Mouse (Mus musculus): Measurements from ENCODE around the gene H2-T23. TPM values are rescaled to one million over a fixed set of nuclear protein-coding genes. Genes with fewer than 3 reads are reported as not detected.

The H2-T23 gene
- polyA plus RNA-seq, 1 experiment from 2014 or later, result 3.7 TPM

GRCm38 (mm10) chr17:36025901-36026300 lies 6.8 kb downstream of the H2-T23 start:
- 73% methylated on average over 4 of the region's 4 CpGs for WGBS
- ATAC-seq (ENCODE audit: low FRiP score, low TSS enrichment), result no peak
- no peak overlapping the region for H3K27ac ChIP-seq (ENCODE audit: low read depth, low read length)

GRCm38 (mm10) chr17:36025197-36025596 lies 7.5 kb downstream of the H2-T23 start:
- no peak for ATAC-seq (ENCODE audit: low FRiP score, low TSS enrichment)
- Histone ChIP-seq H3K9me3 (ENCODE audit: control insufficient read depth, low read length) (no peaks in the 10 kb centered on the region), H3K4me3 (ENCODE audit: low read length) (no peak overlapping the region), H3K36me3 (ENCODE audit: control insufficient read depth, insufficient read depth, low read length) (no peaks in the 10 kb centered on the region), H3K4me1 (ENCODE audit: control insufficient read depth, insufficient read depth, low read length) (peaks cover 6% of the 10 kb centered on the region), H3K9ac (ENCODE audit: low read depth, low read length) (no peak overlapping the region), H3K27ac (ENCODE audit: low read depth, low read length) (no peak overlapping the region), H3K27me3 (ENCODE audit: control insufficient read depth, insufficient read depth, low read length) (no peaks in the 10 kb centered on the region), H3K4me2 (replicated peaks; ENCODE audit: low read depth, low read length) (no peak overlapping the region)
- 78% methylated on average over 5 of the region's 5 CpGs for WGBS

More at GRCm38 (mm10) chr17:36025901-36026300, 6.8 kb downstream of the H2-T23 start:
- Histone ChIP-seq H3K27me3 (ENCODE audit: control insufficient read depth, insufficient read depth, low read length) (no peaks in the 10 kb centered on the region), H3K9ac (ENCODE audit: low read depth, low read length) (no peak overlapping the region), H3K9me3 (ENCODE audit: control insufficient read depth, low read length) (no peaks in the 10 kb centered on the region), H3K4me3 (ENCODE audit: low read length) (no peak overlapping the region), H3K36me3 (ENCODE audit: control insufficient read depth, insufficient read depth, low read length) (no peaks in the 10 kb centered on the region), H3K4me1 (ENCODE audit: control insufficient read depth, insufficient read depth, low read length) (peaks cover 6% of the 10 kb centered on the region), H3K4me2 (replicated peaks; ENCODE audit: low read depth, low read length) (no peak overlapping the region)

GRCm38 (mm10) chr17:36023710-36024654 lies 8.7 kb downstream of the H2-T23 start:
- H3K36me3 ChIP-seq (ENCODE audit: control insufficient read depth, insufficient read depth, low read length), result no peaks in the 10 kb centered on the region
- H3K4me3 ChIP-seq (ENCODE audit: low read length), result no peak overlapping the region
- ATAC-seq (ENCODE audit: low FRiP score, low TSS enrichment), result no peak
- H3K27ac ChIP-seq (ENCODE audit: low read depth, low read length), result 0 out of 2 replicates have a peak overlapping the region, but pooled peaks have one; percentile 7
- WGBS, result 48% methylated on average over 9 of the region's 9 CpGs
- H3K9ac ChIP-seq (ENCODE audit: low read depth, low read length), result no peak overlapping the region
- H3K27me3 ChIP-seq (ENCODE audit: control insufficient read depth, insufficient read depth, low read length), result no peaks in the 10 kb centered on the region
- H3K4me2 ChIP-seq (replicated peaks; ENCODE audit: low read depth, low read length), result no peak overlapping the region; the same call in 1 of the 2 replicates
- H3K9me3 ChIP-seq (ENCODE audit: control insufficient read depth, low read length), result no peaks in the 10 kb centered on the region
- H3K4me1 ChIP-seq (ENCODE audit: control insufficient read depth, insufficient read depth, low read length), result peaks cover 6% of the 10 kb centered on the region

GRCm38 (mm10) chr17:36022922-36023321 lies 9.7 kb downstream of the H2-T23 start:
- Histone ChIP-seq H3K4me2 (replicated peaks; ENCODE audit: low read depth, low read length) (no peak overlapping the region), H3K9me3 (ENCODE audit: control insufficient read depth, low read length) (no peaks in the 10 kb centered on the region), H3K4me3 (ENCODE audit: low read length) (no peak overlapping the region), H3K27ac (ENCODE audit: low read depth, low read length) (no peak overlapping the region), H3K9ac (ENCODE audit: low read depth, low read length) (no peak overlapping the region), H3K27me3 (ENCODE audit: control insufficient read depth, insufficient read depth, low read length) (no peaks in the 10 kb centered on the region), H3K36me3 (ENCODE audit: control insufficient read depth, insufficient read depth, low read length) (no peaks in the 10 kb centered on the region), H3K4me1 (ENCODE audit: control insufficient read depth, insufficient read depth, low read length) (peaks cover 6% of the 10 kb centered on the region)
- WGBS, result 87% methylated on average over 6 of the region's 6 CpGs
- no peak for ATAC-seq (ENCODE audit: low FRiP score, low TSS enrichment)

GRCm38 (mm10) chr17:36022098-36022497 lies 10.6 kb downstream of the H2-T23 start:
- Histone ChIP-seq H3K4me2 (replicated peaks; ENCODE audit: low read depth, low read length) (no peak overlapping the region), H3K36me3 (ENCODE audit: control insufficient read depth, insufficient read depth, low read length) (no peaks in the 10 kb centered on the region), H3K9ac (ENCODE audit: low read depth, low read length) (no peak overlapping the region), H3K9me3 (ENCODE audit: control insufficient read depth, low read length) (no peaks in the 10 kb centered on the region), H3K4me3 (ENCODE audit: low read length) (no peak overlapping the region), H3K4me1 (ENCODE audit: control insufficient read depth, insufficient read depth, low read length) (peaks cover 6% of the 10 kb centered on the region), H3K27ac (ENCODE audit: low read depth, low read length) (no peak overlapping the region), H3K27me3 (ENCODE audit: control insufficient read depth, insufficient read depth, low read length) (no peaks in the 10 kb centered on the region)
- no peak for ATAC-seq (ENCODE audit: low FRiP score, low TSS enrichment)
- WGBS, result 95% methylated on average over 9 of the region's 9 CpGs

GRCm38 (mm10) chr17:36021309-36021708 lies 11.3 kb downstream of the H2-T23 start:
- WGBS, result 90% methylated on average over 1 of the region's 1 CpGs
- no peak overlapping the region for H3K27ac ChIP-seq (ENCODE audit: low read depth, low read length)
- no peak for ATAC-seq (ENCODE audit: low FRiP score, low TSS enrichment)
- peaks cover 6% of the 10 kb centered on the region for H3K4me1 ChIP-seq (ENCODE audit: control insufficient read depth, insufficient read depth, low read length)
- H3K27me3 ChIP-seq (ENCODE audit: control insufficient read depth, insufficient read depth, low read length), result no peaks in the 10 kb centered on the region
- no peak overlapping the region for H3K9ac ChIP-seq (ENCODE audit: low read depth, low read length)
- no peaks in the 10 kb centered on the region for H3K36me3 ChIP-seq (ENCODE audit: control insufficient read depth, insufficient read depth, low read length)
- H3K4me2 ChIP-seq (replicated peaks; ENCODE audit: low read depth, low read length), result no peak overlapping the region
- no peaks in the 10 kb centered on the region for H3K9me3 ChIP-seq (ENCODE audit: control insufficient read depth, low read length)
- H3K4me3 ChIP-seq (ENCODE audit: low read length), result no peak overlapping the region

GRCm38 (mm10) chr17:36020191-36021073 lies 12.2 kb downstream of the H2-T23 start, which contains the start of gene H2-T24:
Gene H2-T24, minus strand, starts transcription at chr17:36020560.
- H3K4me3 ChIP-seq (ENCODE audit: low read length), result no peak within 1 kb of the TSS
- H3K27ac ChIP-seq (ENCODE audit: low read depth, low read length), result no peak within 1 kb of the TSS
- H3K9me3 ChIP-seq (ENCODE audit: control insufficient read depth, low read length), result no peaks in the 10 kb centered on the region
- ATAC-seq (ENCODE audit: low FRiP score, low TSS enrichment), result peak; percentile 36; the same call in 1 of the 2 replicates
- peak within 1 kb of the TSS; percentile 4; the same call in 1 of the 2 replicates for H3K4me2 ChIP-seq (replicated peaks; ENCODE audit: low read depth, low read length)
- no peak within 1 kb of the TSS for H3K9ac ChIP-seq (ENCODE audit: low read depth, low read length)
- no peaks in the 10 kb centered on the region for H3K27me3 ChIP-seq (ENCODE audit: control insufficient read depth, insufficient read depth, low read length)
- WGBS, result 38% methylated on average over 15 of the region's 15 CpGs
- peaks cover 6% of the 10 kb centered on the region for H3K4me1 ChIP-seq (ENCODE audit: control insufficient read depth, insufficient read depth, low read length)
- H3K36me3 ChIP-seq (ENCODE audit: control insufficient read depth, insufficient read depth, low read length), result no peaks in the 10 kb centered on the region

GRCm38 (mm10) chr17:36019519-36019918 lies 13.1 kb downstream of the H2-T23 start:
- WGBS, result 68% methylated on average over 3 of the region's 3 CpGs
- H3K4me3 ChIP-seq (ENCODE audit: low read length), result no peak overlapping the region
- no peaks in the 10 kb centered on the region for H3K27me3 ChIP-seq (ENCODE audit: control insufficient read depth, insufficient read depth, low read length)
- H3K27ac ChIP-seq (ENCODE audit: low read depth, low read length), result no peak overlapping the region
- H3K9ac ChIP-seq (ENCODE audit: low read depth, low read length), result no peak overlapping the region
- peaks cover under 1% of the 10 kb centered on the region; the same call in 1 of the 2 replicates for H3K36me3 ChIP-seq (ENCODE audit: control insufficient read depth, insufficient read depth, low read length)
- no peak overlapping the region for H3K4me2 ChIP-seq (replicated peaks; ENCODE audit: low read depth, low read length)
- H3K9me3 ChIP-seq (ENCODE audit: control insufficient read depth, low read length), result no peaks in the 10 kb centered on the region
- peaks cover 6% of the 10 kb centered on the region for H3K4me1 ChIP-seq (ENCODE audit: control insufficient read depth, insufficient read depth, low read length)
- no peak for ATAC-seq (ENCODE audit: low FRiP score, low TSS enrichment)

Measured in kidney, embryonic 14.5 days (tissue).